Mouse (Mus musculus): ENCODE measurements around the gene Syt13.

- no peak for TF ChIP-seq CTCF (IDR thresholded peaks at IDR 0.05; ENCODE audit: low read depth, low read length)
- no peak for TF ChIP-seq GATA1 (IDR thresholded peaks at IDR 0.05; ENCODE audit: borderline replicate concordance, low read length)
- no peak for TF ChIP-seq POLR2AphosphoS5 (IDR thresholded peaks at IDR 0.05; ENCODE audit: insufficient replicate concordance, low read depth, low read length)
- TF ChIP-seq TAL1 (conservative IDR thresholded peaks at IDR 0.05; ENCODE audit: low read depth, low read length): no peak
- TF ChIP-seq GATA2 (IDR thresholded peaks at IDR 0.05; ENCODE audit: borderline replicate concordance, low read depth, low read length): no peak
These were observed 90.1 kb downstream of the Syt13 start for GRCm38 (mm10) chr2:93005028-93005427.
